Mouse (Mus musculus): ENCODE results near the gene Nudt16l1. TPM values are rescaled to one million over a fixed set of nuclear protein-coding genes. Genes with fewer than 3 reads are reported as not detected.

Gene Nudt16l1
- total and polyA plus RNA-seq, 3 experiments: 20.5 to 42.9 (median 21.7) TPM

- no peak overlapping the region for H3K4me3 ChIP-seq (ENCODE audit: low read depth, low read length)
- H3K9me3 ChIP-seq (replicated peaks): no peaks in the 10 kb centered on the region
- no peak for TF ChIP-seq GATA2 (IDR thresholded peaks at IDR 0.05; ENCODE audit: borderline replicate concordance, low read depth, low read length)
- no peak for TF ChIP-seq TAL1 (conservative IDR thresholded peaks at IDR 0.05; ENCODE audit: low read depth, low read length)
- no peak for TF ChIP-seq CTCF (IDR thresholded peaks at IDR 0.05; ENCODE audit: low read depth, low read length)
- no peak for TF ChIP-seq POLR2AphosphoS5 (IDR thresholded peaks at IDR 0.05; ENCODE audit: insufficient replicate concordance, low read depth, low read length)
- no peak for TF ChIP-seq GATA1 (IDR thresholded peaks at IDR 0.05; ENCODE audit: borderline replicate concordance, low read length)
- peaks cover 9% of the 10 kb centered on the region for H3K4me1 ChIP-seq (ENCODE audit: insufficient read depth, low read depth, low read length)
- no peaks in the 10 kb centered on the region for H3K36me3 ChIP-seq (replicated peaks)
- ATAC-seq (ENCODE audit: extremely low read depth, insufficient number of reproducible peaks, low FRiP score, poor library complexity, severe bottlenecking) (no peak; the same call in 1 of the 2 replicates), DNase-seq (ENCODE audit: low spot score) (no peak)
- H3K27me3 ChIP-seq (ENCODE audit: insufficient read depth, low read length): peaks cover 64% of the 10 kb centered on the region
These were observed 41.3 kb downstream of the Nudt16l1 start for GRCm38 (mm10) chr16:4979755-4980380.

- ATAC-seq (ENCODE audit: extremely low read depth, insufficient number of reproducible peaks, low FRiP score, poor library complexity, severe bottlenecking) (no peak), DNase-seq (ENCODE audit: low spot score) (no peak)
- no peak overlapping the region for H3K4me3 ChIP-seq (ENCODE audit: low read depth, low read length)
- 0 out of 2 replicates have a peak, but pooled peaks cover 2% of the 10 kb centered on the region for H3K4me1 ChIP-seq (ENCODE audit: insufficient read depth, low read depth, low read length)
- no peak for TF ChIP-seq TAL1 (conservative IDR thresholded peaks at IDR 0.05; ENCODE audit: low read depth, low read length)
- no peak for TF ChIP-seq GATA1 (IDR thresholded peaks at IDR 0.05; ENCODE audit: borderline replicate concordance, low read length)
- peaks cover 41% of the 10 kb centered on the region for H3K27me3 ChIP-seq (ENCODE audit: insufficient read depth, low read length)
- no peaks in the 10 kb centered on the region for H3K36me3 ChIP-seq (replicated peaks)
- H3K9me3 ChIP-seq (replicated peaks): no peaks in the 10 kb centered on the region
These were observed 46.2 kb downstream of the Nudt16l1 start for GRCm38 (mm10) chr16:4984717-4985116.

Other genes with a start within 250 kb of the Nudt16l1 start
- gene Nmral1, start 219.4 kb upstream of the Nudt16l1 start, total RNA-seq (2014; fragmentation: Nextera tagmentation): 32.9 and 33.3 TPM in 2 replicates
- 33.8 and 34.8 TPM in 2 replicates for gene Nmral1, start 219.4 kb upstream of the Nudt16l1 start, total RNA-seq (2017)
- gene Nmral1, start 219.4 kb upstream of the Nudt16l1 start, polyA plus RNA-seq (2012): 7.3 and 13.0 TPM in 2 replicates
- 43.0 and 60.0 TPM in 2 replicates for gene Hmox2, start 212.4 kb upstream of the Nudt16l1 start, total RNA-seq (2014; fragmentation: Nextera tagmentation)
- gene Hmox2, start 212.4 kb upstream of the Nudt16l1 start, total RNA-seq (2017): 31.0 and 37.2 TPM in 2 replicates
- 1.9 and 2.3 TPM in 2 replicates for gene Hmox2, start 212.4 kb upstream of the Nudt16l1 start, polyA plus RNA-seq (2012)
- gene Cdip1, start 148.5 kb upstream of the Nudt16l1 start, total RNA-seq (2014; fragmentation: Nextera tagmentation): 12.6 and 16.2 TPM in 2 replicates
- gene Cdip1, start 148.5 kb upstream of the Nudt16l1 start, total RNA-seq (2017): 11.4 and 12.0 TPM in 2 replicates
- 25.5 and 31.9 TPM in 2 replicates for gene Cdip1, start 148.5 kb upstream of the Nudt16l1 start, polyA plus RNA-seq (2012)
- not detected in 2 replicates for gene 4930562C15Rik, start 103.3 kb upstream of the Nudt16l1 start, total RNA-seq (2014; fragmentation: Nextera tagmentation)
- gene 4930562C15Rik, start 103.3 kb upstream of the Nudt16l1 start, total RNA-seq (2017): 0.06 and 0.16 TPM in 2 replicates
- not detected in 2 replicates for gene 4930562C15Rik, start 103.3 kb upstream of the Nudt16l1 start, polyA plus RNA-seq (2012)
- gene Ubald1, start 58.4 kb upstream of the Nudt16l1 start, total RNA-seq (2014; fragmentation: Nextera tagmentation): 58.9 and 70.4 TPM in 2 replicates
- gene Ubald1, start 58.4 kb upstream of the Nudt16l1 start, total RNA-seq (2017): 6.9 and 7.2 TPM in 2 replicates
- 189 and 228 TPM in 2 replicates for gene Ubald1, start 58.4 kb upstream of the Nudt16l1 start, polyA plus RNA-seq (2012)
- 30.4 and 32.1 TPM in 2 replicates for gene Mgrn1, start 52.5 kb upstream of the Nudt16l1 start, total RNA-seq (2014; fragmentation: Nextera tagmentation)
- gene Mgrn1, start 52.5 kb upstream of the Nudt16l1 start, total RNA-seq (2017): 16.1 and 18.6 TPM in 2 replicates
- gene Mgrn1, start 52.5 kb upstream of the Nudt16l1 start, polyA plus RNA-seq (2012): 19.3 and 22.5 TPM in 2 replicates
- 32.2 and 36.6 TPM in 2 replicates for gene Anks3, start 25.4 kb downstream of the Nudt16l1 start, total RNA-seq (2014; fragmentation: Nextera tagmentation)
- 17.5 and 27.5 TPM in 2 replicates for gene Anks3, start 25.4 kb downstream of the Nudt16l1 start, total RNA-seq (2017)
- gene Anks3, start 25.4 kb downstream of the Nudt16l1 start, polyA plus RNA-seq (2012): 24.2 and 24.4 TPM in 2 replicates
- not detected in 2 replicates for gene Sept12, start 59.1 kb downstream of the Nudt16l1 start, total RNA-seq (2014; fragmentation: Nextera tagmentation)
- gene Sept12, start 59.1 kb downstream of the Nudt16l1 start, total RNA-seq (2017): 0.05 TPM in 1 of 2 replicates, not detected in the other
- 0.07 TPM in 1 of 2 replicates, not detected in the other for gene Sept12, start 59.1 kb downstream of the Nudt16l1 start, polyA plus RNA-seq (2012)
- gene Smim22, start 68.5 kb downstream of the Nudt16l1 start, total RNA-seq (2014; fragmentation: Nextera tagmentation): not detected in 2 replicates
- not detected in 2 replicates for gene Smim22, start 68.5 kb downstream of the Nudt16l1 start, total RNA-seq (2017)
- gene Smim22, start 68.5 kb downstream of the Nudt16l1 start, polyA plus RNA-seq (2012): not detected in 2 replicates
- 41.0 and 51.0 TPM in 2 replicates for gene Rogdi, start 74.8 kb downstream of the Nudt16l1 start, total RNA-seq (2014; fragmentation: Nextera tagmentation)
- gene Rogdi, start 74.8 kb downstream of the Nudt16l1 start, total RNA-seq (2017): 4.1 and 4.7 TPM in 2 replicates
- 33.3 and 70.0 TPM in 2 replicates for gene Rogdi, start 74.8 kb downstream of the Nudt16l1 start, polyA plus RNA-seq (2012)
- 65.1 and 79.1 TPM in 2 replicates for gene Glyr1, start 111.1 kb downstream of the Nudt16l1 start, total RNA-seq (2014; fragmentation: Nextera tagmentation)
- gene Glyr1, start 111.1 kb downstream of the Nudt16l1 start, total RNA-seq (2017): 103 and 118 TPM in 2 replicates
- gene Glyr1, start 111.1 kb downstream of the Nudt16l1 start, polyA plus RNA-seq (2012): 16.8 and 25.9 TPM in 2 replicates
- 61.9 and 69.8 TPM in 2 replicates for gene Ubn1, start 111.3 kb downstream of the Nudt16l1 start, total RNA-seq (2014; fragmentation: Nextera tagmentation)
- 55.9 and 56.9 TPM in 2 replicates for gene Ubn1, start 111.3 kb downstream of the Nudt16l1 start, total RNA-seq (2017)
- 15.6 and 16.5 TPM in 2 replicates for gene Ubn1, start 111.3 kb downstream of the Nudt16l1 start, polyA plus RNA-seq (2012)
- not detected in 2 replicates for gene Ppl, start 193.7 kb downstream of the Nudt16l1 start, total RNA-seq (2014; fragmentation: Nextera tagmentation)
- 0.06 and 0.11 TPM in 2 replicates for gene Ppl, start 193.7 kb downstream of the Nudt16l1 start, total RNA-seq (2017)
- gene Ppl, start 193.7 kb downstream of the Nudt16l1 start, polyA plus RNA-seq (2012): not detected in 2 replicates
- gene Sec14l5, start 208.3 kb downstream of the Nudt16l1 start, total RNA-seq (2014; fragmentation: Nextera tagmentation): not detected in 2 replicates
- gene Sec14l5, start 208.3 kb downstream of the Nudt16l1 start, total RNA-seq (2017): under 0.01 and 0.11 TPM in 2 replicates
- gene Sec14l5, start 208.3 kb downstream of the Nudt16l1 start, polyA plus RNA-seq (2012): not detected in 2 replicates

All from G1E (cell line).